Mouse (Mus musculus) megakaryocyte, embryonic 14.5 days (primary cell): ENCODE data around the gene Ptafr. TPM values are rescaled to one million over a fixed set of nuclear protein-coding genes. Genes with fewer than 3 reads are reported as not detected.

ENCODE experiments used
- H3K27me3 ChIP-seq: replicated peaks from 2 replicates; pipeline ENCODE3; 2012; ENCODE audit warnings: inconsistent platforms
- H3K36me3 ChIP-seq: replicated peaks from 2 replicates; pipeline ENCODE3; 2012; ENCODE audit warnings: low read length, inconsistent platforms, mixed read lengths
- H3K4me1 ChIP-seq: 2 replicates; pipeline ENCODE4 v1.6.1; 2012; ENCODE audit warnings: inconsistent platforms
- H3K4me3 ChIP-seq: replicated peaks from 2 replicates; pipeline ENCODE3; 2012; ENCODE audit warnings: moderate library complexity, mild to moderate bottlenecking, inconsistent platforms
- H3K9me3 ChIP-seq: 2 replicates; pipeline ENCODE4 v1.6.1; 2012; ENCODE audit warnings: inconsistent platforms
- FLI1 ChIP-seq: IDR thresholded peaks from 2 replicates; pipeline ENCODE4 v1.6.1; 2012; ENCODE audit warnings: low read length, inconsistent platforms, mixed read lengths
- GATA1 ChIP-seq: IDR thresholded peaks from 3 replicates; pipeline ENCODE4 v1.6.1; 2012; ENCODE audit warnings: mixed read lengths, low read length, inconsistent platforms, borderline replicate concordance
- polyA plus RNA-seq: library from polyadenylated mRNA; stranded (reverse); fragments of >175 nt; gene quantifications from 2 replicates; pipeline ENCODE4 v1.2.3, GENCODE M21; 2012; ENCODE audit warnings: low replicate concordance; ENCODE audit not compliant: insufficient read depth

Gene Ptafr
- polyA plus RNA-seq, result 3.1 TPM in 1 of 2 replicates, not detected in the other

GRCm38 (mm10) chr4:132563965-132564364, at the start of gene Ptafr:
TSS of gene Ptafr (plus strand) at chr4:132564067.
- Histone ChIP-seq H3K27me3 (peaks cover 48% of the 10 kb centered on the region), H3K4me1 (peaks cover 45% of the 10 kb centered on the region), H3K9me3 (no peaks in the 10 kb centered on the region), H3K36me3 (no peaks in the 10 kb centered on the region), H3K4me3 (peak within 1 kb of the TSS; percentile 87)
- TF ChIP-seq GATA1, result no peak
- no peak for TF ChIP-seq FLI1

DNA sequence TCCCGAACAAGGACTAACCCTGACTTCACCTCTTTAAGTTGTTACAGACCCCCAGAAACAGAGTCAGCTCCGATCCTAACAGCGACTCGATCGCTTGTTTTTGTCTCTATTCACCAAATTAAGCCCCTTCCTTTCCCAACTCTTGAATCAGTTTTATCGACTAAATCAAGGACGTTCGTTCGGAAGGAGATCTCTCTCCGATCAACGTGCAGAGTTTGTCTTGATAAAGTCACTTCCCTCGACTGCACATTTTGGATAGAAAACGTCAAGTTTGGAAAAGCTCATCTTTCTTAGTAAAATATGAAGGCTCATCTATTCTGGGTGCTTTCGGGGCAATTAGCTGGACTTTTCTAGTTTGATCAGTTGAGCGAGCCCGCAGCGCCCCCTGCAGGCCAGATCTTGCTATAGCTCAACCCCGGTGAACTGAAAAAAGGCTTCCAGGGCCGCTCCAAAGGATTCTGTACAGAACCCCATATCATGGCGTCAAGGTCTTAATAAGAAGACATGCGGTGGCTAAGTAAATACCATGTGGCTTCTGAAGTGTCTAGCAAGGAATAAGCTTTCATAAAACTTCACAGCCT, 49.2 kb upstream of the Ptafr start:
- no peaks in the 10 kb centered on the region for H3K9me3 ChIP-seq
- H3K36me3 ChIP-seq, result no peaks in the 10 kb centered on the region
- no peaks in the 10 kb centered on the region for H3K27me3 ChIP-seq
- no peak for TF ChIP-seq FLI1
- TF ChIP-seq GATA1, result no peak
- H3K4me1 ChIP-seq, result peaks cover 36% of the 10 kb centered on the region
- peak overlapping the region; percentile 94 for H3K4me3 ChIP-seq

GRCm38 (mm10) chr4:132515369-132516155, 48.3 kb upstream of the Ptafr start:
- Histone ChIP-seq H3K9me3 (no peaks in the 10 kb centered on the region), H3K36me3 (no peaks in the 10 kb centered on the region), H3K4me1 (peaks cover 36% of the 10 kb centered on the region), H3K27me3 (no peaks in the 10 kb centered on the region), H3K4me3 (peak overlapping the region; percentile 94)
- TF ChIP-seq FLI1 (no peak), GATA1 (no peak)

DNA sequence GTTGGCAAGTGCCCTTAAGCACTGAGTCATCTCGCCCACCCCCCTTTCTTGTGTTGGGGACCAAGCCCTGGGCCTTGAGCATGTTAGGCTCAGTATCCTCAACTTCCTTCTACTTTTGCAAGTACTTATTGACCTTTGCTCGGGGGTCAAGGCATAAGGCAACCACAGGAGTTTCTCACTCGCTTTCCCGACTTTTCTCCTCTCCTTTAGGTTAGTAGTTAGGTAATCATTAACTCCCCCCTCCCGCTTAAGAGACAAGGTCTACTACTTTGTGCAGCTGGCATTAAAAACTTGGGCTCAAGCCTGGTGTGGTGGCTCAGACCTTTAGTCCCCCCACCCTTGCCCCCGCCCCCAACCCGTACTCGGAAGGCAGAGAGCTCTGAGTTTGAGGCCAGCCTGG, 45.8 kb upstream of the Ptafr start:
- Histone ChIP-seq H3K9me3 (no peaks in the 10 kb centered on the region), H3K36me3 (no peaks in the 10 kb centered on the region), H3K4me3 (no peak overlapping the region), H3K4me1 (peaks cover 27% of the 10 kb centered on the region), H3K27me3 (no peaks in the 10 kb centered on the region)
- no peak for TF ChIP-seq GATA1
- no peak for TF ChIP-seq FLI1

DNA sequence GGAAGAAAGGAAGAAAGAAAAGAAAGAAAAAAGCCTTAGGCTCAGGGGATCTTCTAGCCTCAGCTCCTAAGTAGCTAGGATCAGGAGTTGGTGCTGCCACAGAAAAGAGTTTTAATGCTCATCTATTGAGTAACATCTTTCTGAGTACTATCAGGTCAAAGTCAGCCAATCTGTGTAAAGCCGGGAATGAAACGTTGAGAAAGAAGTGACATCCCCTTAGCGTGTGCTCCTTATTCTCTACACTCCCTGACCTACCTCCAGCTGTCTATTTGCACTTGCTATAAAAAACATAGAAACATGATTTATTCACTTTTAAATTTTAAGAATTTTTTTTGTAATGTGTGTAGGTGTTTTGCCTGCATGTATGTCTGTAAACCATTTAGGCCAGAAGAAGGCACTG, 44.7 kb upstream of the Ptafr start:
- Histone ChIP-seq H3K4me3 (no peak overlapping the region), H3K4me1 (peaks cover 17% of the 10 kb centered on the region), H3K9me3 (no peaks in the 10 kb centered on the region), H3K27me3 (no peaks in the 10 kb centered on the region), H3K36me3 (no peaks in the 10 kb centered on the region)
- TF ChIP-seq GATA1 (no peak), FLI1 (no peak)

- Histone ChIP-seq H3K36me3 (peaks cover under 1% of the 10 kb centered on the region), H3K27me3 (no peaks in the 10 kb centered on the region), H3K9me3 (no peaks in the 10 kb centered on the region), H3K4me3 (no peak overlapping the region), H3K4me1 (peaks cover 46% of the 10 kb centered on the region)
- no peak for TF ChIP-seq FLI1
- no peak for TF ChIP-seq GATA1
These were observed 39.5 kb upstream of the Ptafr start for GRCm38 (mm10) chr4:132524321-132524741.

DNA sequence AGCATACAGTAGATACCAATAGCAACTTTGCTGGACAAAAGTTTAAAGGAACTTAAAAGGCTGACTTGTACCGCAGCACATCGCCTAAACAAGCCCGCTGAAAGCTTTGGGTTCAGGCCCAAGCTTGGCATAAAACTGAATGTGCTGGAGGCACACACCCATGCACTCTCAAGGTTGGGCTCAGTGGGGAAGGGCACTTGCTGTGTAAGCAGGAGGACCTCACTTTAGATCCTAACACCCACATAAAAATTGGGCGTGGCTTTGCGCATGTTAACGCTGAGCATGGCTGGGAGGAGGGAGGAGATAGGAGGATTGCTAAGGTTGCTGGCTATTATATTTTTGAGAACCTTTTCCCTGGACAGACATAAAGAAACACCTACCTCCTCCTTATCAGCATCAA, 39.1 kb upstream of the Ptafr start:
- no peaks in the 10 kb centered on the region for H3K9me3 ChIP-seq
- no peaks in the 10 kb centered on the region for H3K27me3 ChIP-seq
- H3K4me1 ChIP-seq, result peaks cover 50% of the 10 kb centered on the region
- H3K36me3 ChIP-seq, result peaks cover 5% of the 10 kb centered on the region
- TF ChIP-seq GATA1 (no peak), FLI1 (no peak)
- H3K4me3 ChIP-seq, result no peak overlapping the region

DNA sequence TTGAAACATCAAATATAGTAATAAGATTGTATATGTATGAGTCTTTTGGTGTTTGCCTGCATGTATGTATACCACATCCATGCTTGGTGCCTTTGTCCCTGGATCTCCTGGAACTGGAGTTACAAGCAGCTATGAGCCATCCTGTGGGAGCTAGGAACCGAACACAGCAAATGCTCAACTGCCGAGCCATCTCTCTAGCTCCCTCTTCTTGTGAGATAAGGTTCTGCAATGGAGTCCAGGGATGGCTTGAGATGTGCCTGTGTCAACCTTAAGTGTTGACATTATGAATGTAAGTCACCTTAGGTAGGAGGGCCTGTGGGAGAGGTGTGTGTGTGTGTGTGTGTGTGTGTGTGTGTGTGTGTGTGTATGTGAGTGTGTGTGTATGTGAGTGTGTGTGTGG, 37.2 kb upstream of the Ptafr start:
- peaks cover 62% of the 10 kb centered on the region for H3K4me1 ChIP-seq
- TF ChIP-seq GATA1 (no peak), FLI1 (no peak)
- no peak overlapping the region for H3K4me3 ChIP-seq
- H3K9me3 ChIP-seq, result no peaks in the 10 kb centered on the region
- no peaks in the 10 kb centered on the region for H3K27me3 ChIP-seq
- H3K36me3 ChIP-seq, result peaks cover 24% of the 10 kb centered on the region

DNA sequence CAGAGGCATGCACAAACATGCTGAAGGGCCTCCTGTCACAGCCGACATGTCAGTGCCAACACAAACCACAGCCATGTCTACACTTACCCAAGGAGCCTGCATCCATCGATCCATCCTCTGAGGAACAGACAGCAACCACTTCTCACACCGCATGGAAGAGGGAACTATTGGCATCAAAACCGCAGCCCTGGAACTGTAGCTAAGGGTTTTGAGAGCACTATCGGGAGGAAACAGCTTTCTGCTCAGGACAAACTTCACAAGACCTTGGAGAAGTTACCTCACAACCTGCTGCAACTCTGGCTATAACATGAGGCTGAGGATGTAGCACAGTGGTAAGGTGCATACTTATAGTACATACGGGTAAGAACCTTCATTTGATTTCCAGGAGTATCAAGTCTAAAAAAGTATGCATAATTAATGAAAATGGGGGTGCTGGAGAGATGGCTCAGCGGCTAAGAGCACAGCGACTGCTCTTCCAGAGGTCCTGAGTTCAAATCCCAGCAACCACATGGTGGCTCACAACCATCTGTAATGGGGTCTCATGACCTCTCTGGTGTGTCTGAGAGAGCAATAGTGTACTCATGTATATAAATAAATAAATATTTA, 35.8 kb upstream of the Ptafr start:
- Histone ChIP-seq H3K36me3 (peaks cover 27% of the 10 kb centered on the region), H3K27me3 (no peaks in the 10 kb centered on the region), H3K9me3 (no peaks in the 10 kb centered on the region), H3K4me3 (peak overlapping the region; percentile 54), H3K4me1 (peaks cover 74% of the 10 kb centered on the region)
- TF ChIP-seq FLI1, result no peak
- TF ChIP-seq GATA1, result no peak

DNA sequence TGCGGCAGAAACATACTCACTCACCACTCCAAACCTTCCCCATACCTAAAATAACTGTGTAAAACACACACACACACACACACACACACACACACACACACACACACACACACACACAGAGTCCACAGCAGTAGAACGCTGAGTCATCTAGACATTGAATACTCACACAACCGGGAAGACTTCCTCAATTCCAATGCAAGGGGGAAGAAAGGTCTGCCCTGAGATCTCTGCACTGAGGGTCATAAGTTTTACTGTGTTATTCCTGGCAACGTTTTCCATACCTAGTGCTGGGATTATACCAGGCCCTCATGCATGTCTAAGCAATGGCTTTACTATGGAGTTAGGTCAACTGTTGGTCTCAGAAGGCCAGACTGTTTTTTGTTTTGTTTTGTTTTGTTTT, 34.5 kb upstream of the Ptafr start:
- Histone ChIP-seq H3K9me3 (no peaks in the 10 kb centered on the region), H3K36me3 (peaks cover 27% of the 10 kb centered on the region), H3K4me1 (peaks cover 79% of the 10 kb centered on the region), H3K4me3 (peak overlapping the region; percentile 62), H3K27me3 (no peaks in the 10 kb centered on the region)
- TF ChIP-seq GATA1 (no peak), FLI1 (no peak)
